Mouse (Mus musculus) left cerebral cortex, adult 18-20 months (tissue): Measurements from ENCODE around the gene Lman1l. TPM values are rescaled to one million over a fixed set of nuclear protein-coding genes. Genes with fewer than 3 reads are reported as not detected.

Experiments used
- DNase-seq, 2 experiments: peaks; one replicate each; pipeline ENCODE4 v3.0.0; 2021 to 2022; ENCODE audit warnings: low spot score in 2 of 2, mixed read lengths in 1 of 2
- total RNA-seq, 2 experiments: library from RNA; stranded (reverse); gene quantifications; 2 replicates each; pipeline ENCODE4 v1.2.3; 2021

The Lman1l gene
- total RNA-seq, 2 experiments from 2014 or later, result not detected

DNA sequence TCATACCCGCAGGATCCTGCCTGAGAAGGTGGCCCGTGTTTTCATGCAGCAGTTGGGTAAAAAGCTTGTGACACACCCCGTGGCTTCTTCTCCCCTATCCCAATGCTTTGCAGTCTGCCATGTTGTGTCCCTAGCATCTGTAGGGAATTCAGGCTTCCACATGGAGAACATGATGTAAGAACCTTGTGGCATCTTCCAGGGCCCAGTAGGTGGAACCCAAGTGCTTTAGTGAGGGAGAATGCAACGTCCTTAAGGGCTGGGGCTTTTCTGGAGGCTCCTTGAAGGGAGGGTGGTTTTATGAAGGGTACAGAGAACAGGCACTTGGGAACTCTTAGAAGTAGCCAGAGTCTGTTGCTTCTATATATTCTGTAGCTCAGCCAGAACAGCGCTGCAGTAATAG lies 29.8 kb downstream of the Lman1l start:
- DNase-seq, result no peak

DNA sequence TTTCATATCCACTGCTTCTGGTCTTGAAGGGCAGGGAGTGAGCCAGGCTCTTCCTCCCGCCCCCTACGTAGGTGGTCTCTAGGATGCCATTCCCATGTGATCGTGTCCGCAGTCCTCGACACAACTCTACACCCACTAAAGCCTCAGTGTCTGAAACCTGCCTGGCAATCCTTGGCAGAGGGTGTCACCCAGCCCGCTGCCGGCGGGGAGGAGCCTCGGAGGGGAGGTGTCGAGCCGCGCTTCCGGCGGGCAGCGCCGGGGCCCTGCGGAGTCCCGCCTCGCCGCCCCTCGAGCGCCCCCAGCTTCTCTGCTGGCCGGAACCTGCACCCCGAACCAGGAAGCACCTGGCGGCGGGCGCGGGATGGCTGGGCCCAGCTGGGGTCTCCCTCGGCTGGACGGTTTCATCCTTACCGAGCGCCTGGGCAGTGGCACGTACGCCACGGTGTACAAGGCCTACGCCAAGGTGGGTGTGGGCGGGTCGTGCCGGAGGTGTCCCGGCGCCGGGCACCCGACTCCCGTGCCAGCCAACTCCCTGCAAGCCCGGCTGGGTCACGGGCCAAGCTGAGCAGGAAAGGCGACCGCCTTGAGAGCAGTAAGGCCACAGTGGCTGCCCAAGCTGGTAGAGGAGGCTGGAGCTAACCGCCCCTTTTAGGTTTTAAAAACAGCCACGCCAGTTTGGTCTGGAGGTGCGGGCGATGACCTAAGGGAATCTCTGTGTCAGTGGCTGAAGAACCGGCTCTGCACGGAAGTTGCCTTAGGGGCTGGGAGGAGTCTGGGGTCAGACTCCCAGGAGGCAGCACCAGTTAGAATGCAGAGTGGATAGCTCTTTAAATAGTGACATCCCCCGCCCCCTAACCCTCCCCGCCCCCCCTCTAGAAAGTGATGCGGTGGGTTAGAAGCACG lies 31.1 kb downstream of the Lman1l start, which contains the start of gene Ulk3:
Ulk3 (plus strand) TSS at position 229 of the 903 bp plus-strand sequence.
- DNase-seq, result peak; percentile 61 to 83

DNA sequence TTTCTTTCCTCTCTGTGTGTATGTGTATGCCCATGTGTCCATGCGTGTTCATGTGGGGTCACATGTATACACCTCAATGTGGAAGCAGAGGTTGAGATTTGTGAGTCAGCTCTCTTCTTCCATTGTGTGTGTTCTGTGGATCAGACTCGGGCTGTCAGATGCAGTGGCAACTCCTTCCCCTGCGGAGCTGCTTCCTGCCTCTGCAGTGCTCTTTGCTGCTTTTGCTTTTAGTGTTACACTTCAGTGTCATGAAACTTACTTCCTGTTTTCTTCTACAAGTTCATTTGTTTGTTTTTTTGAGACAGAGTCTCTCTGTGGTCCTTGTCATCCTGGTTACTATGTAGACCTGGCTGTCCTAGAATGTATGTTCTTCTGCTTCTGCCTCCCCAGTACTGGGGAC lies 35.6 kb downstream of the Lman1l start:
- no peak for DNase-seq

DNA sequence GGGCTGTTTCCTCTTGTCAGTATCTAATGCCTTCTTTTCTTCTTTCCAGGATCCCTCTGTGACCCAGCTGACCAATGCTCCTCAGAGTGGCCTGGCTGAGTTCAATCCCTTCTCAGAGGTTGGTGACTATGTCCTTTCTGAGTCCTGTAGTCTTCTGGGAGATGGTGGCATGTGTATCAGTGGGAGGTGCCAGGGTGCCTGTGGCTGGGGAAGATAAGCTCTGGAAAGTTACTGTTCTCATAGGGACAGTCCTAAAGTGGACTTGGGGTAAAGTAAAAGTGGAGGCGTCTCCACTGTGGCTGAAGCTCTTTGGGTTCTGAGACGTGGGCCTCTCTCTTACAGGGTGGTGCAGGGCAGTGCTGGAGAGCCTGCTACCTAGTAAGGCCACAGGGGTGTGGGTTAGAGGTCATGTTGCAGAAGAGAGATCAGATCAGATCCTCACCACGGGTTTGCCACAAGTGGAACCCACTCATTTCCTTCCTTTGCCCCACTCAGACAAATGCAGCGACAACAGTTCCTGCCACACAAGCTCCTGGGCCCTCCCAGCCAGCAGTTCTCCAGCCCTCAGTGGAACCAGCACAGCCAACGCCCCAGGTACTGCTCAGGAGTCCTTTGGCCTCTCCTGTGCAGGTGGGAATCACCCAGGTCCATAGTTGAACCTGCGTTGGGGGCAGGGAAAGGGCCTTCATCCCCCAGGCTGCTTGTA lies 43.3 kb downstream of the Lman1l start:
- DNase-seq, result no peak

DNA sequence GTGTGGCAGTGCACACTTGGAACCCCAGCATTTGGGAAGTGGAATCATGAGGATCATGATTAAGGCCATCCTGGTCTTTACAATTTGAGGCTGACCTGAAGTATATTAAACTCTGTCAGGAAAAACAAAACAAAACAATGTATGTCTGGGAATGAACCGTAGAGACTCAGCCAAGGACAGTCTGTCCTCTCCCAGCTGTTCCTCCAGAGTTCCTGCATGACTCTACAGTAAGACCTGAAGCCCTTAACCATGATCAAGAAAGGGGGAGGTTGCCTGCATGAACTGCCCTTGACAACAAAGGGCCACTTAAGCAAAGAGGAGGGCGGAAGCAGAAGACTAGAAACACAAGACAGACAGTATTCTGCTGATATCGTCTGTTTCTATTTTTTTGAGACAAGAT lies 45.0 kb downstream of the Lman1l start:
- DNase-seq, result no peak

DNA sequence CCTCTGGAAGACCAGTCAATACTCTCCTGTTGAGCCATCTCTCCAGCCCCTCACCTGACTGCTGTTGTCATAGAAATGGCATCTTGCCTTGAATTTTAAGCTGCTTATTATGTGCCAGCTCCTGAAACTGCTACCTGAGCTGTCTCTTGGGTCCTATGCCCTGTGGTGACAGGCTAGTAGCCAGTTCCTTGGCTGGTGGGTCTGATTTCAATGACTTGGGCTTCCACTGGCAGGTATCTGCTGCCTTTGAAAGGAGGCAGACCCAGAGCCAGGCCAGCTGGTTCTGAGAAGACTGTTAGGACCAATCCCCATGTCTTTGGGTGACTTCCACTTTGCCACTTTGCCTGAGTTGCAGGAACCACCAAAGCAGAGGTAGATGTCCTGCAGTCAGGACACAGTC lies 46.2 kb downstream of the Lman1l start:
- no peak for DNase-seq

DNA sequence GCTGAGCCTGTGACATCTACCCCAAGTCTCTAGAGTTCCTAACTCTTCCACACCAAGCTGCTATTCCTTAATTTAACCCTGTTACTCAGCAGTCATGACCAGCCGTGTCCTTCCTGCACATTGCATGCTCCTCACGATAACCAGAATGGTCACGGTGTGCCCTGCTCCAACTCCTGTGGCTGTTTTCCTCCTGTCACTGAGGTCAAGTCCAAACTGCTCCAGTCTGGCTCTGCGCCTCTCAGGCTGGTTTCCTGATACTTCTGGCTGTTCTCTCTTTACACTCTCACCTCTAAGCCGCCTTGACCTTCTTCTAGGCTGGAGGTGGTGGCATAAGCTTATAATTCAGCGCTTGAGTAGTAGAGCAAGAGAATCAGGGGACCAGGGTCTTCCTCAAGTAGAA lies 52.1 kb downstream of the Lman1l start:
- no peak for DNase-seq

DNA sequence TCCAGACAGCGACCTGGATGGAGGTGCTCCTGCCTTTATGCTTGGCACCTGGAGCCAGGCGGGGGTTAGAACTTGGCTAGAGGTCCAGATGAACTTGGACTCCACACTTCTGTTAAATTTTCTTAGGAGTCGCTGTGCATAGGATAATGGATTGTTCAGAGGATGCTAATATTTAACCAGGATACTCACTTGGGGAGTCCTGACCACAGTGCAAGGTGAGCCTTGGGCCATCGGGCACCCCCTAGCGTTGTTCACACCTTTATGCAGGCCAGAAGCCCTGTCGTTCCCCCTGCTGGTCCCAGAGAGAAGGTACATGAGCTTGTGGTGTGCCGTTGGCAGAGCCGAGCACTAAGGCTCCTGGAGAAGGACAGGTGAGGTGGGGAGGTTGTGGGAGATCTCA lies 53.7 kb downstream of the Lman1l start:
- DNase-seq, result no peak

DNA sequence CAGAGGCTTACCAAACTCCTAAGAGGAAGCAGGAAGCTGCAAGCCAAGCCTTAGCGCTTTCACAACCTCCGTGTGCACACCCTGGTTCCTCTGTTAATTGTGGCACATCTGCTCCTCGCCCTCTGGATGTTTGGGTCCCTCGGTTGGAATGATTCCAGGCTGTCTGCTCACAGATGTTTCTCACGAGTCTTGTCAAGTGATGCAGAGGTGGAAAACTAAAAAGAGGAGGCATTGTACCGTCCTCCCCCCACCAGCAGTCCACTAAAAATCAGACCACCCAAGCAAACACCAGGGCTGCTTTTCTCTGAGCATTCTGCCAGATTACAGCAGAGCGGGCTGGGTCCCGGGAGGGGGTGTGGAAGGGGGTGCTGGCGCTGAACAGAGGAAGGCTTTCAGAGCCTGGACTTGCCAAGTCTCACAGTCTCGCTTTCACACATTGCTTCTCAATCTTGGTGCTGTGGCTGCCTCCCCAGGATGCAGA lies 54.8 kb downstream of the Lman1l start:
- peak; percentile 46 to 53 for DNase-seq

DNA sequence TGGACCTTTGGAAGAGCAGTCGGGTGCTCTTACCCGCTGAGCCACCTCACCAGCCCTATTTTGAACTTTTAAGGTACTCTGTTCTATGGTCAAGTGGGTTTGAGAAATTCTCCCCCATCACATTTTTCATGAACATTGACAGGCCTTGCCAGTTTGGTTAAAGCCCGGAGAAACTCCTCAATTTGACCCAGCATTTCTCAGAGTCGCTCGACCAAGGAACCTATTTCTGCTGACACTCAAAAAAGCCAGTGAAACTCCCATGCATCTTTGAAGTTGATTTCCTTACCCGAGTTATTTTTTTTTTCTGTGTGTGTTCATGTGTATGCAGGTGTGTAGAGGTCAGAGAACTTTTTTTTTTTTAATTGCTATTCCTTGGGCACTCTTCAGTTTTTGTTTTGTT lies 56.0 kb downstream of the Lman1l start:
- no peak for DNase-seq

DNA sequence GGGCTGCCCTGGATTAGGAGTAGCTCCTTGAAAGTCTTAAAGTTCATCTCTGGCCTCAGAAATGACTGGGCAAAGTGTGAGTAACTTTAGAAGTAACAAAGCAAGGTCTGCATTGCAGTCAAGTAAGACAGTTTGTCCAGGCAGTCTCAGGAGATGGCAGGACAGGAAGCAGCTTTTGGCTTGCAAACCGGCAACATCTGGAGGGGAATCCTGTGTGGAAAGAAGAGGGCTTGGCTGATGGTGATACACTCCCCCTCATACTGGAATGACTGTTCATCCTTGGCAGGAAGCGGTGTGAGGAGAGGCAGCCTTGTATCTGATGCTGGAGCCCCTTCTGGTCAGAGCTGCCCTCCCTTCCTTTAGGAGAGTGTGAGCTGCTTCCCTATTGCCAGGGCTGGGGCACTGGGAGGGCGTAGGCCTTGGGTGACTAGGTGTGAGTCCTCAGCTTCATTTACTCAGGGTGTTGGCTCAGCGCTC lies 57.6 kb downstream of the Lman1l start:
- peak in 1 of 2 experiments; percentile 41 for DNase-seq

DNA sequence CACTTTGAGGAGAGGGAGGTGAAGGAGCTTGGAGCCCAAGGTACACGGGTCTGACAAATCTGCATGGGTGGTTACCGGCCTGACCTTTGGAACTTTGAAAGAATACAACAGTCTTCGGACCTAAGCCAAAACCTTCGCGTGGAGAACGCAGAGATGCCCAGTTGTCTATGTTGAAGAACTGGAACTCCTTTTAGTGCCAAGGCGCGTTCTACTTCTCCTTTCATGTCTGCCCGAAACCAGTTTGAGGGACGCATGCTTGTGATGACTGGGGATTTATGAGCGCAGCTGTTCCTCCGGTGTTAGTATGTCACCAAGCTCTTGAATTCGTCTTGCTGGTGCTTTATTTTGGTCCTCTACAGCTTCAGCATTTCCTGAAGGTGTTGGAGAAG lies 58.9 kb downstream of the Lman1l start:
- no peak for DNase-seq

DNA sequence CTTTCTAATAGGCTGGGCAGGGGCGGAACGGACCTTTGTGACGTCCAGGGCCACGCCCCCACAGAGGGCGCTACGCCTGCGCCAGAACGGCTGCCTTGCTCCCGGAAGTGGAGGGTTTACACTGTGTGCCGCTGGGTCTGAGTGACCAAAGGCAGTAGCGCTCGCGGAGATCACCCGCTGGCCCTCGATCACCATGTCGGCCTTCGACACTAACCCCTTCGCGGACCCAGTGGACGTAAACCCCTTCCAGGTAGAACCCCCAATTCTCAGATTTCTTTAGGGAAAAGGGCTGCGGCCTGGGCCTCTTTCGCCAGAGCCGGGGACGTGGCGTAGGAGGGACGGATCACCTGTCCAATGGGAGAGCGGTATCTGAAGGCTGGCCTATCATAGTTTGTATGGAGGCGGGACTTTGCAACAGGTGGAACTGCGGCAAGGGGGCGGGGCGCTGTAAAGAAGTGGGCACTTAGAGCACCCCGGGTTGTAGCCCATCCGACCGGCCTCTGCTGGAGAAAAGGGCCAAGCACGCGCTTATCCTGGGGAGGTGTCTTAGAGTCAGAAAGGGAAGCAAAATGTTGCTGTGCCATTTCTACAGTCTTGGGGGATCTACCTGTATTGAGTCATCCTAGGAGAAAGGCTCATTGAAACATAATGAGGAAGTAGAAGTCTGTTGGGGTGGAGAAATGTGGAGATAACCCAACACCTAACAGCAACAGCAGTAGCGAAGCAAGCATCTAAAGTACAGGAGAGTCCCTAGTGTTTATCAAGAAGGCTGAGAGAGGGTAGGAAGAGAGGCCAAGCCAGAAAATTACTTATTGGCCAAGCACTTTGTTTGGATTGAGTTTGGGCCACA lies 59.5 kb downstream of the Lman1l start, which contains the start of gene Scamp2:
Scamp2 (plus strand) TSS at position 83 of the 850 bp plus-strand sequence.
- DNase-seq, result peak; percentile 91 to 95

DNA sequence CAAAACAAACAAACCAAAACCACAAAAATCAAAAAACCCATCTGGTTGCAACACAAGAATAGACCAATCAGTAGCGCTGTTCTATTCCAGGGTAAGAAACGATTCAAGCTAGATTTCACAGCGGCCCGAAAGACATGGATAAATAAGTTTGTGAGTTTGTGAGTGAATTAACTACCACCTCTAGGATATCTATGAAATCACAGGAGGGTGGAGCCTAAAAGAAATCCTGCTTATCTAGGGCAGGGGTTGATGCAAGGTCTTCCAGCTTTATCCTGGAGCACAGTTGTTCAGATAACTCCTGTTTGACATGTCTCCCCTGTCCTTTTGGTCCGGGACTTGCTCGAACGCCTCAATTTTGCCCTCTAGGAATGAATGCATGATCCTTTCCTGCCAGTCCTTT lies 60.3 kb downstream of the Lman1l start:
- DNase-seq, result no peak

DNA sequence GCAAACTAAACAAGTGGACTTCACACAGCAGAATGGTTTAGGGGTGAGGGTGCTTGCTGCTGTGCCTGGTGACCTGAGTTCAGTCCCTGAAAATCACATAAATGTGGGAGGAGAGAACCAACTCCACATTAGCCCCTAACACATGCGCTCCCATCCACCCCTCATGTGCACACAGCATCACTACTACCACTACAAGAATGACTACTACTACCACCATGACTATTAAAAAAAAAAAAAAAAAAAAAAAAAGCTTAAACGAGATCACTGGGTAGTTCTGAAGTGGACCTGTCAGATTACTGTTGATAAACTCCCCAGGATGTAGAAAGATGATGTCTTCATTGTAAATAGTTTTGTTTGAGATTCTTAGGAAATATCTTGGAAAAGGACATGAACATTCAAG lies 61.0 kb downstream of the Lman1l start:
- DNase-seq, result no peak

DNA sequence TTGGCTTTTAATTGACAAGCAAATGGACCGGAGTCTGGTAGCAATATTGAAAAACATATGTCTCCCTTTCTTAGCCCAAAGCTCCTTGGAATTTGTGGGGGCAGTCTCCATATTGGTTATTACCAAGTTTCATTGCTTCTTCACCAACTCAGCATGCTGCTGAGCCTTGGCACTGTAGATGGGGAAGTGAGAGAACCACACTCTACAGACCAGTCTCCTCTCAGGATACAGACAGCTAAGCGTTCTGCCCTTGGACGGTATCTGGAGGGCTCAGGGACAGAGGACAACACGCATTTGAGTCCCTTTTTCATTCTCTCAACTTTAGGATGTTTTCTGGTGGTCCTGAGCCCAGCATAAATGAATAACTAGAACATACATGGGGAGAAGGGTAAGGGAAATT lies 61.9 kb downstream of the Lman1l start:
- no peak for DNase-seq

DNA sequence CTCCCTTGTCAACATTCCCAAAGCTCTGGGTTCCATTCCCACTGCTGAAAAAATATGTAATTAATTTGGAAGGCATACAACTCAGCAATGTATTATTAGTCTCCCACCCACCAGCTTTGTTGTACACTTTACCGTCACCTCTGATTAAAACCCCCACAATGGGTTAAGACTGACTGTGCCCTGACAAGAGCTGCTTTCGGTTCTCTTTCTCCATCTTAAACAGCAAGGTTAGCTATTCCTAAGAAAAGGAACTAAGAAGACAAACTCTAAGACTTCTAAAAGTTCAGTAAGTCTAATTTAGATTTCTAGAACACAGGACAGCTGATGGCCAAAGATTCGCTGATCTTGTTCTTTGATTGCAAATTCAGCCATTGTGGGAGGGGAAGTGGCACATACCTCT lies 63.4 kb downstream of the Lman1l start:
- DNase-seq, result no peak
